Mouse (Mus musculus) liver, adult 2 months (tissue): ENCODE results near the gene Rbm25. TPM values are rescaled to one million over a fixed set of nuclear protein-coding genes. Genes with fewer than 3 reads are reported as not detected.

Experiments used
- DNase-seq: peaks from one replicate; pipeline ENCODE4 v3.0.0-alpha.2; 2011; ENCODE audit warnings: low read depth, low spot score; ENCODE audit errors: extremely low read depth
- H3K27ac ChIP-seq: fragments of 200-500 bp; replicated peaks from 2 replicates; pipeline ENCODE4 v1.5.1; 2012; ENCODE audit warnings: low read depth, mild to moderate bottlenecking, control low read depth, inconsistent platforms, low read length; ENCODE audit not compliant: insufficient read depth
- H3K27me3 ChIP-seq: fragments of 200-500 bp; 2 replicates; pipeline ENCODE4 v1.6.1; 2012; ENCODE audit warnings: mild to moderate bottlenecking, moderate library complexity, low read length, inconsistent platforms; ENCODE audit not compliant: control insufficient read depth, insufficient read depth
- H3K36me3 ChIP-seq: fragments of 200-500 bp; 2 replicates; pipeline ENCODE4 v1.6.1; 2012; ENCODE audit warnings: low read length, inconsistent platforms; ENCODE audit not compliant: control insufficient read depth, insufficient read depth
- H3K4me1 ChIP-seq: fragments of 200-500 bp; 2 replicates; pipeline ENCODE4 v1.6.1; 2011; ENCODE audit warnings: low read length; ENCODE audit not compliant: control insufficient read depth, insufficient read depth
- H3K4me3 ChIP-seq: fragments of 200-500 bp; 2 replicates; pipeline ENCODE4 v1.5.1; 2011; ENCODE audit warnings: low read depth, mild to moderate bottlenecking, control low read depth, low read length, moderate library complexity; ENCODE audit not compliant: insufficient read depth
- H3K79me2 ChIP-seq: fragments of 200-500 bp; 2 replicates; pipeline ENCODE4 v1.6.1; 2012; ENCODE audit warnings: inconsistent platforms, mild to moderate bottlenecking, low read length, moderate library complexity; ENCODE audit not compliant: control insufficient read depth, insufficient read depth
- H3K9ac ChIP-seq: fragments of 200-500 bp; 2 replicates; pipeline ENCODE4 v1.6.1; 2012; ENCODE audit warnings: low read depth, mild to moderate bottlenecking, control low read depth, inconsistent platforms, low read length
- CTCF ChIP-seq: fragments of 200-500 bp; IDR thresholded peaks from 2 replicates; pipeline ENCODE4 v1.5.1; 2011; ENCODE audit warnings: low read depth, low read length, control low read depth
- POLR2A ChIP-seq: fragments of 200-500 bp; IDR thresholded peaks from 2 replicates; pipeline ENCODE4 v1.6.1; 2011; ENCODE audit warnings: low read length, control low read depth; ENCODE audit not compliant: insufficient read depth; ENCODE audit errors: extremely low read depth
- WGBS: fragments of 180-500 bp; shearing (Covaris S2); methylation state at CpG from one replicate; pipeline ENCODE4 v1.1.7; 2018; 5-methylcytosine and 5-hydroxymethylcytosine counted together
- polyA plus RNA-seq: library from polyadenylated mRNA; depleted of rRNA; stranded (reverse); fragments of >200 nt; gene quantifications from 2 replicates; pipeline ENCODE4 v1.2.3, GENCODE M21; 2012
- total RNA-seq: library from RNA; depleted of rRNA; stranded (reverse); fragments of >200 nt; gene quantifications from 2 replicates; pipeline ENCODE4 v1.2.3, GENCODE M21; 2014

Rbm25 gene
- total and polyA plus RNA-seq, 2 experiments = 16.9 to 69.1 TPM

- no peak overlapping the region for H3K4me3 ChIP-seq
- no peaks in the 10 kb centered on the region for H3K27me3 ChIP-seq
- peaks cover 65% of the 10 kb centered on the region for H3K79me2 ChIP-seq
- H3K4me1 ChIP-seq = peaks cover 3% of the 10 kb centered on the region
- no peak for DNase-seq
- 93% methylated on average over 3 of the region's 3 CpGs for WGBS
- H3K27ac ChIP-seq = no peak overlapping the region
- H3K36me3 ChIP-seq = peaks cover 3% of the 10 kb centered on the region; the same call in 1 of the 2 replicates
- TF ChIP-seq CTCF (no peak), POLR2A (no peak)
- H3K9ac ChIP-seq = no peak overlapping the region
These were observed 63.6 kb downstream of the Rbm25 start for GRCm38 (mm10) chr12:83694669-83695068.

- DNase-seq = no peak
- no peak overlapping the region for H3K9ac ChIP-seq
- peaks cover 3% of the 10 kb centered on the region for H3K4me1 ChIP-seq
- H3K27ac ChIP-seq = no peak overlapping the region
- H3K36me3 ChIP-seq = peaks cover 11% of the 10 kb centered on the region; the same call in 1 of the 2 replicates
- 86% methylated on average over 4 of the region's 4 CpGs for WGBS
- TF ChIP-seq CTCF = no peak
- no peak for TF ChIP-seq POLR2A
- no peaks in the 10 kb centered on the region for H3K27me3 ChIP-seq
- H3K4me3 ChIP-seq = no peak overlapping the region
- H3K79me2 ChIP-seq = peaks cover 45% of the 10 kb centered on the region
These were observed 67.6 kb downstream of the Rbm25 start for GRCm38 (mm10) chr12:83698637-83699036.

- DNase-seq = no peak
- no peak for TF ChIP-seq CTCF
- no peak for TF ChIP-seq POLR2A
- no peaks in the 10 kb centered on the region for H3K4me1 ChIP-seq
- no peaks in the 10 kb centered on the region for H3K27me3 ChIP-seq
- H3K9ac ChIP-seq = no peak overlapping the region
- H3K4me3 ChIP-seq = no peak overlapping the region
- WGBS = 95% methylated on average over 7 of the region's 7 CpGs
- peaks cover 18% of the 10 kb centered on the region for H3K79me2 ChIP-seq
- no peak overlapping the region for H3K27ac ChIP-seq
- peaks cover 12% of the 10 kb centered on the region; the same call in 1 of the 2 replicates for H3K36me3 ChIP-seq
These were observed 70.6 kb downstream of the Rbm25 start for GRCm38 (mm10) chr12:83701608-83702007.

GRCm38 (mm10) chr12:83702796-83703195 is 71.8 kb downstream of the Rbm25 start:
- peaks cover 12% of the 10 kb centered on the region; the same call in 1 of the 2 replicates for H3K36me3 ChIP-seq
- no peak overlapping the region for H3K4me3 ChIP-seq
- WGBS = 92% methylated on average over 4 of the region's 4 CpGs
- no peak for DNase-seq
- peaks cover 12% of the 10 kb centered on the region for H3K79me2 ChIP-seq
- no peak overlapping the region for H3K9ac ChIP-seq
- no peak for TF ChIP-seq POLR2A
- no peak for TF ChIP-seq CTCF
- no peaks in the 10 kb centered on the region for H3K27me3 ChIP-seq
- no peak overlapping the region for H3K27ac ChIP-seq
- H3K4me1 ChIP-seq = no peaks in the 10 kb centered on the region

- Histone ChIP-seq H3K9ac (no peak overlapping the region), H3K27me3 (no peaks in the 10 kb centered on the region), H3K36me3 (peaks cover 2% of the 10 kb centered on the region; the same call in 1 of the 2 replicates), H3K27ac (no peak overlapping the region), H3K4me3 (no peak overlapping the region), H3K79me2 (no peaks in the 10 kb centered on the region; the same call in 1 of the 2 replicates), H3K4me1 (peaks cover 9% of the 10 kb centered on the region)
- TF ChIP-seq POLR2A (no peak), CTCF (no peak)
- no peak for DNase-seq
- 94% methylated on average over 4 of the region's 4 CpGs for WGBS
These were observed 75.9 kb downstream of the Rbm25 start for GRCm38 (mm10) chr12:83706951-83707350.
